Mouse (Mus musculus) spleen, postnatal 4 days (tissue): Measurements from ENCODE around the gene Tef.

Source experiments
- DNase-seq, 2 experiments: peaks; one replicate each; pipeline ENCODE4 v3.0.0; 2022; ENCODE audit warnings: low spot score in 2 of 2

Tef gene

DNA sequence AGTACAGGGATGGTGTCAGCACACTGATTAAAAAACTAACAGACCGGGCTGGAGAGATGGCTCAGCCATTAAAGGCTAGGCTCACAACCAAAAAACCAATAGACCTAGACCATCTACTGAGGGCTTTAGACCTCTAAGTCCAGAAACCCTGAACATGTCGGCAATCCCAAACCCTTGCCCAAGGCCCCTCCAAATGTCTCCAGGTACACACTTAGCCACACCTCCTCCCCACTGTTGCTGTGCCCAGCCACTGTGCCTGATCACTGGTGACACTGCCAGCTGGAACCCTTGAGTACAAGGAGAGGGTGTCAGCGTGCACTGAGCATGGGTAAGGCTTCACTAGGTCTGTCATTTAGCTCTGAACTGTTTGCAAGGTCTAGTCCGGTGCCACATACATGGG, 3.8 kb upstream of the Tef start:
- no peak for DNase-seq

DNA sequence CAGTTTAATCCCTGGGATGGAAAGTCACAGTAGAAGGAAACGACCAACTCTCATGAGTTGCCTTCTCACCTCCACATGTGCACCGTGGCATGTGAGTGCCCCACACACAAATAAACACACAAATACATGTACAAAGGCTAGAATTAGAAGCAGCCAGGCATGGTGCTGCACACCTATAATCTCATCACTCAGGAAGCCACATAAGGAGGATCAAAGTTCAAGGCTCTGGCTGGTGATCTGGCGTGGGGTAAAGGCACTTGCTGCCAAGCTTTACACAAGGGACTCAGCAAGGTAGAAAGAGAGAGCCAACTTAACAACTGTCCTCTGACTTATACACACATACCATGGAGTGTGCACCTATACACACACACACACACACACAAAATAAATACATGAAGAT, 1.8 kb upstream of the Tef start:
- no peak for DNase-seq

DNA sequence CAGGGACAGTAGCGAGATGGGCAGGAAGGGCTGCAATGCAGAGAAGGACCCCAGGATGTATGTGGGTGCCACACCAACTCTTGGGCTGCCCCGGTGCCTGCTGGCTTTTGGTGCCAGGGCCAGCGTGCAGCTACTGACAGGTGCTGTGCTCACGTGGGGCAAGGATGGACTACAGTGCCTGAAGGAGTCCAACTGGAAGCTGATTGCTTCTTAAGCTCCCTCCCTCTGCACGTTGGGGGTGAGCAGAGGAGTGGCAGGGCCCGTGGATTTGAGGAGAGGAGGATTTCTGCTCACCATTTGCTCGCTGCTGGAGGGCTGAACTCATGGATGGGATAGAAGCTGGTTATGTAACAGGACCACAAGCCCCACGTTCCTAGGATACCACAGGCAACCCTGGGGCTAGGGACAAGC, 725 bp downstream of the Tef start:
- DNase-seq, result no peak

DNA sequence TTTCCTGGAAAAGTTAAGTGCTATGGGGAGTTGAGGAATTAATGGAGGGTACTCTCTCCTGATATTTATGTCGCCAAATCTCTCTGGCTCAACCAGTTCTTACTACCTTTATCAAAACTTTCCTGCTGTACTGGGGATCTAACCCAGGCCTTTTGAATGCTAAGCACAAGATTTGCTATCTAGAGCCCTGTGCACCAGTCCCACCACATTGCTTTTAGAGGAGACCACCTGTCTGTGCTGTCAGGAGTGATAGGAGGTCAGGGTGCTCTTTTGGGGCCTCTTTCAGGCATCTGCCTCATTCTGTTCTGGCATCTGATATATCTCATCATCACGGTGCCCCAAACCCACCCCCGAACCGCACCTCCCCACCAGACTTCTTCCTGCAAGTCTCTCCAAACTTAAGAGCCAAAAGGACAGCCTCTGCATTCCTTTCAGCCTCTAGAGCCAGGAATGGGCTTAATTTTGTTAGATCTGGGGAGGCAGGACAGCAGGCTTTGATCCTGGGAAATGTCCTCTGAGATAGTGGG, 1.3 kb downstream of the Tef start:
- DNase-seq, result no peak

DNA sequence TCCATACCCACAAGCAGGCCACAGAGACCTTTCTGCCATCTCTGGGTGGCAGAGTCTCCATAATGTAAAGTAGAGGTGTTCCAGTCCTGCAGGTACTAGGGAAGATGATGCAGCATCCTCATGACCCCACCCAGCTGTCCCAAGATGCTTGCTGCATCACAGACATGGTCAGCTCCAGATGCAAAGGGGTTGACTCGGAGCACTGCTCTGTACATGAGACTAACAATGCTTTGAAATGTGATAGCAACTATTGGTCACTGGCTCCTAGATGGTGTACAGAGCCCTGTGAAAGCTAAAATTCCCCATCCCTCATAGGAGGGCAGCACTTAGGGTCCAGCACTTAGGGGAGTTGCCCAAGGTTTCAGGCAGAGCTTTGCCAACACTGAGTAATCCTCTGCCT, 2.0 kb downstream of the Tef start:
- DNase-seq, result no peak

DNA sequence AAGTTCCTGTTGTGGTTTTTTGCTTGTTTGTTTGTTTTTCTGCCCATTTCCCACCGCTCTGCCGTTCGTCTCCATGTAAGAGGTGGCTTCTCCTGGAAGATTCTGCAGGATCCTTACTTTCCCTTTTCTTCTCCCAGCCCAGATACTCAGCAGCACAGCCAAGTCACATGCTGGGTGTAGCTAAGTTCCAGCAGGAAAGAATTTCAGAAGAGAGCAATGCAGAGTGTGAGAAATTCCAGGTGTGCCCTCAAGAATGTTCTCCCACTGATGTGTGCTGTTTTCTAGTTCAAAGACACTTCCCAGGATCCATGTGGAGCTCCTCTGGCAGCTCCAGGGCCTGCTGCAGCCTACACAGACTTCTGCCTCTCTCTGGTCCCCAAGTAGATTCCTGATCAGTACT, 2.7 kb downstream of the Tef start:
- DNase-seq, result no peak

DNA sequence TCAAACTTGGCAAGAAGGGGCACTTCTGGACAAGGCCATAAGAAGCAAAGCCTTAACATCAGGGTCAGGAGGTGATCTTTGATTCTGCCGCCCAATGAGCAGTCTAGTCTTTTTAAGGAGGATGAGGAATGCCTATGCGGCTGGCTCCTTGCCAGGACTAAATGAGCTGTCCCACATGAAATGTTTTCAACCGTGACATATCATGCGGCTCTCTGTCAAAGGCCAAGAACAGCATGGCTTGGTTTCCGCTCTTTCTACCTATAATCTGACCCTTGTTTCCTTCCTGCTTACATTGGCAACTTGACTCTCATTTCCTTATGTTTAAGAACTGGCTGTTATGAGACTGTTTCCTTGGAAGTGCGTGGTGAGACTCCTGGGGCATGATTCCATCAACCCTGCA, 3.4 kb downstream of the Tef start:
- no peak for DNase-seq

DNA sequence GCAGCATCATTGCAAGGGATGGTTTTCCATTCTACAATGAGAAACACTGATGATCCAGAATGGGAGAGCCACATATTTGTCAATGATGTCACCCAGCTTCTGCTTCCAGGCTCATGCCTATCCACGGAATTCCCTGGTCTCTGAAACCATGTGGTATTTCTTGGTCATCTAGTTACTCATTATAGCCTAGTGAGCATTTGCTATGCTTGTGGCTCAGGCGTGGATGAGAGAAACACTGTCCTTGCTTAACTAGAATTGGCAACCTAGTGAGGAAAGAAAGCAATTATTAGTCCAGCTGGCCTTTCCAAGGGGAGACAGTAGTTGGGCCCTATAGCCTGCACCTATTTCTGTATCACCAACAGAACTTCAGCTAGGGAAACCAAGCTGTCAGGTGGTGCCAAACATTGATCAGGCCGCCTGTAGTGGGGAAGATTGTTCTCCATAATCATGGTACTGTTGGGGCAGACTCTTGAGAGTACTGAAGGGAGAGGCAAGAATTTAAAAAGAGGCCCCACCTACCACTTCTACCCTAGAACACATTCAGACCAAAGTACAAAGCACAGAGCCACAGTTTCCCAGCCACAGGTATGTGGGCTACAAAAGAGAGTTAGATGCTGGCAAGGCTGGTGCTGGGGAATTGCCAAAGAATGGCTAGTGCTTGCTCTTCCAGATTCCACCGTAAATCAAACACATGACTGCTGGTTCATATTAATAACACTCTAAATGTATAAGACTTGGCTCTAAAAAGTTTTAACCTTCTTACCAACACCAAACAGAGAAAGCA, 4.6 kb downstream of the Tef start:
- DNase-seq, result no peak

DNA sequence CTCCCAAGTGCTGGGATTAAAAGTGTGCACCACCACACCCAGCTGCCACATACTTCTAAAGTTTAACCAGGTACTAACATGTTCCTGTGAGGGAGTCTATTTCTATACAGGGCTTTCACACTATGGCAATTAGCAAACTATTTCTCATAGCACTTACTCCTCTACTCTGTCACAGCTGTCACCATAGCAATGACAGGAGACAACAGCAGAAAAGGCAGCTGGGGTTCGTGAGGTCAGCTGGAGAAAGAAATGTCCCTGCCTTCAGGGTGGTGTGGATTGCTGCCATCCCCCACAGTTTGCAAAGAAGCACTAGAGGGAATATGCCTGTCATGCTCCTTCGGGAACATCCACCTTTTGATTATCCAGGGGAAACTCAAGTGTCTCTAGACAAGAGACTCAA, 6.6 kb downstream of the Tef start:
- no peak for DNase-seq

DNA sequence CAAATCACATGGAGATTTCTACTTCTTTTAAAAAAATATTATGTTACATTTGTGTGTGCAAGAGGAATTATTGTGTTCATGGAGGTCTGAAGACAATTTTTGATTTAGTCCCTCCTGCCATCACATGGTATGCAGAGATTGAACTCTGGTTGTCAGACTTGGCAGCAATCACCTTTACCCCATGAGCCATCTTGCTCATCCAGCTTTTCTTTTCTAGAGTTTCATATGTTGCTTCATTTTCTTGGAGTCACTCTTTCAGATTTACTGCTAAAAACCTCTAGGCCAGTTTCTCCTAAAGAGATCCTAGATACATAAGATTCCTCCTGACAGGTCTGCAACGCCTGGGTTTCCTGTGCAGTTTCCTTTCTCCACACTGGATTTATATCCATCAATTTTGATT, 7.3 kb downstream of the Tef start:
- DNase-seq, result no peak

DNA sequence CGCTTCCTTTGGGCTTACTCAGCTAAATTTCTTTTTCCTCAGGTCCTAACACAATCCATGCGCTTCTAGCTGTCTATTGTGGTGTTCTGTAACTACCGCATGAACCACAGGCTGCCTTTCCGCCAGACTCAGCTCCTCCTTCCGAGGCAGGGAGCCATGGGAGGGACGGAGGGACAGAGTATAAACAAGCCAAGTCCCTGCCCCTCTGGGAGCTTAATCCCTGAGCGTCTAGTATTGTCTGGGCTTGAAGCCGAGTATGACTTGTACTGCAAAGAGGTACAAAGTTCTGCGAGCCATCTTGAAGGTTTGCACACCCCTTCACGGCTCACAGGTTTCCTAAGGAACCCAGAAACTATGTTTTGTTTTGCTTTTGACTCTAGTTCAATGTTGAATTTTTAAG, 7.9 kb downstream of the Tef start:
- DNase-seq, result peak in 1 of 2 experiments; percentile 47

DNA sequence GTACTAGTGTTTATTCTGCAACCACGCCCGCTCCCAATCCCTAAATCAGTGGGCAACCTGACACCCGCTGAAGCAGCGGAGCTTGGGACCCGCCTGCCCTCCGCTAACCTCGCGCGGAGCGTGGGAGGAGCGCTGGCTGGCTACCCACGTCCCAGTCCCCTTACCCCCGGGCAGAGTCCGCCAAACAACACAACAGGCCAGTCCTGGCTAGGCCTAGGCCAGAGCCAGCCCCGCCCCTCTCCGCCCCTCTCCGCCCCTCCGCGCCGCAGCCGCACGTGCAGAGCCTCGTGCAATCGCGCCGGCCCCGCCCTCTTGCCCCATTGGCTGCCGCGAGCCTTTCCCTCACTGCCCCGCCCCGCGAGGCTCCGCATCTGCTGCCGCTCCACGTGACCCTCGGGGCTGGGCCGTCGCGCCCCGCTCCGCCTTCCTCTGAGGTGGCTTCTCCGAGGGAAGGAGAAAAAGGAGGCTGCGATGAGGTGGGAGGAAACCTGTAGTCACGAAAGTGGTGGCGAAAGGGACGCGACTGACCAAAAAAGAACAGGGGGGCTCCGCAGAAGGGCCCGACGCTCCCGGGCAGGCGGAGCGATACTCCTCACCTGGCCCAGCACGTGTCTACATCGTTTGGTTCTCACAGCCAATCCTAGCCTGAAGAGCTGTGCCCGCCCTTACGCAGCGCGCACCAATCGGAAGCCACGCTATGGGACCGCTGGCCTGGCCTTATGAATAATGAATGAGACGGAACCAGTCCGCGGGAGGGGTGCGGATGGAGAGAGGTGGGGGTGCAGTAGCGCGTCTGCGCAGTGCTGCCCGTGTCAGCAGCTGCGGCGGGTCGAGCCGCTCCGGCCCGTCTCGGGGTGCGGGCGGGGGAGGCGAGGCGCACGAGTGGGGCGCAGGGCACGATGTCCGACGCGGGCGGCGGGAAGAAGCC, 8.7 kb downstream of the Tef start:
- peak; percentile 97 to 98 for DNase-seq

DNA sequence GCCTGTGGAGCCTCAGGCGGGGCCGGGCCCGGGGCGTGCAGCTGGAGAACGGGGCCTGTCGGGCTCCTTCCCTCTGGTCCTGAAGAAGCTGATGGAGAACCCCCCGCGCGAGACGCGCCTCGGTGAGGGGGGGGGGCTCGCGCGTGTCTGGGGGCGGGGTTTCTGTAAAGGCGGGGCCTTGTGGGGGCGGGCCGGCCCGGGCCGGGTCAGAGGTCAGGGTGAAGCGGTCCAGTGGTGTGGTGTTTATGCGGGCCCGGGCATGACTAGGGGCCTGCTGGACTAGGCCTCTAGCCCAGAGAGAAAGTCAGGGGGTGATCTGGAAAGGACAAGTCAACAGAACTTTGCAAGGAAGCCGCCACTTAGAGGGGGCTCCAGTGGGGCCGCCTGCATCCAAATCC, 9.4 kb downstream of the Tef start:
- no peak for DNase-seq

DNA sequence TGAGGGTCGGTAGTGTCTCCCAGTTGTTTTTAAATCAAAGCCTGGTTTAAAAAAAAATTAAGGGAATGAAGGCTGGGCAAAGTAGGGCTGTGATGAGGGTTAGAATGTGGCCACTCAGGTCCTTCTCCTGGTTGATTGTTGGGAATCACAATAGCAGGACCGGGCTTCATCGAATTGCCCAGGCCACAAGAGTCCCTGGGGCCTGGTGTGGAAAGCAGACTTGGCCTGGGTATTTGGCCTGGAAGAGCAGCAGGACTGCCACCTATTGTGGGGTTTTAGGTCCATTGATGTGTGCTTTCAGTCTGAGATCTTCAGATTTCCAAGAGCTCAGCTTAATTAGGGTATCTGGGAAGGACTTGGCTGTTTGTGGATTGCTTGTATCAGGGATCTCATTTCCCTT, 10.1 kb downstream of the Tef start:
- DNase-seq, result no peak

DNA sequence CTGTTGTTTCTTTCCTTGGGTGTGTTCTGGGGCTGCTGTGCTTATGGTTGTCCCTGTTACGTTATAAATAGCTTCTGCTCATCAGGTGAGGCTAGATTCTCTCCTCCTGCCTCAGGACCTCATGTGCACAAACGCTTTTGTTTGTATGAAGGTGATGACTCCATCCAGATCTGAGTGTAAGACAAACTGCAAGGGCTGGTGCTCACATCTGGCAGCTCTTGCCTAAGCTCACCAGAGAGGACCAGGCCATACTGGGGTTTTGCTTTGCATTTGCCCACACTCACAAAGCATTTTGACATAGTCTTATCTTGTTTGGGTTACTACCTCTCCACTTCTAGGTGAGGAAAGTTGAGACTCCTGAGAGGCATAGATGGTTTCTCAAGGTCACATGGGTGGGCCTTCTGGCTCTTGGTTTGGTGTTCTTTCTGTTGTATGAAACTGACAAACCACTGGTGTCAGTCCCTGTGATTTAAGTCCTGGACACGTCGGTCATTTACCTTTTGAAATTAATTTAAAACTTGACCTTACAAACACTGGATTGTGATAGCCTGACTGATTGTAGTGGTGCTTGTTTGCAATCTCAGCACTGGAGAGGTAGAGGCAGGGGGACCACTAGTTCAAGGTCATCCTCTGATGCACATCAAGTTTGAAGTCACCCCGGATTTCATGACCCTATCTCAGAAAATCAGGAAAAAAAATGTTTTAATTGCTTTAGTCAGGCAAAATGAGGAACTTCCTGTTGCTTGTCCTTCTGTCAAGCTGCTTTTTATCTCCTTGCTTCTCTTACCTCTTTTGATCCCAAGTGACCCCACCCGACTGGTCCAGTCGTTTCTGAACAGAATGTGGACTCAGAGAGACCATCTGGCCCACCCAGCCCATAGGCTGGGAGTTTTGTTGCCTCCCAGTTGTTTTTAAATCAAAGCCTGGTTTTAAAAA, 10.7 kb downstream of the Tef start:
- DNase-seq, result no peak

DNA sequence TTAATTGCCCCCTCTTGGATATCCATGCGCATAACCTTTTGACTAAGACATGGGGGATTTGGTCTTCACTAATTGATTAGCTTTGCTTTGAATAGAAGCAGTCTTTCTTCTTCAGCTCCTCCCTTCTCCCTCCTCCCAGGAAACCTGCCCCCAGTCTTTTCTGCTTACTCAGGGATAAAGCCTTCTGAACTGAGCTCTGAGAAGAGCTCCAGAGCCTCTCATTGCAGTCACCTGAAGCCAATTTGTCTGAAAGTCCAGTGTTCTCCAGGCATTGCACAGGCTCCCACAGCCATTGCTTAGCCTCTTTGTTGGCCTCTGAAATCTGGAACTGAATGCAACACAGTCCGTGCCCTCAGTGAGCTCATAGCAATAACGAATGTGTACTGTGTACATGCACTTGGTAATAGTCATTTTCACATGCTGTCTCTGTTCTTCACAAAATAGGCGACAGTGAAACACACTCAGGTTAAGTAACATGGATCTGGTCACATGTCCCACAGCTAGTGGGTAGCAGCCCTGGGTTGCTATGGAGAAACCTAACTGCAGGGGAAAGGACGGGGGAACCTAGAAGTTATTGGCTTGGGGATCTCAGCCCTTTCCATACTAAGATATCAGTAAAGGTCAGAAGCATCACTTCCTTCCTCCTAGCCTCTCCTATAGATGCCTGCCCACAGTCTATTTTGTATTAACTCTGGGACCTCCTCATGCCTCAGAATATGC, 11.9 kb downstream of the Tef start:
- no peak for DNase-seq

DNA sequence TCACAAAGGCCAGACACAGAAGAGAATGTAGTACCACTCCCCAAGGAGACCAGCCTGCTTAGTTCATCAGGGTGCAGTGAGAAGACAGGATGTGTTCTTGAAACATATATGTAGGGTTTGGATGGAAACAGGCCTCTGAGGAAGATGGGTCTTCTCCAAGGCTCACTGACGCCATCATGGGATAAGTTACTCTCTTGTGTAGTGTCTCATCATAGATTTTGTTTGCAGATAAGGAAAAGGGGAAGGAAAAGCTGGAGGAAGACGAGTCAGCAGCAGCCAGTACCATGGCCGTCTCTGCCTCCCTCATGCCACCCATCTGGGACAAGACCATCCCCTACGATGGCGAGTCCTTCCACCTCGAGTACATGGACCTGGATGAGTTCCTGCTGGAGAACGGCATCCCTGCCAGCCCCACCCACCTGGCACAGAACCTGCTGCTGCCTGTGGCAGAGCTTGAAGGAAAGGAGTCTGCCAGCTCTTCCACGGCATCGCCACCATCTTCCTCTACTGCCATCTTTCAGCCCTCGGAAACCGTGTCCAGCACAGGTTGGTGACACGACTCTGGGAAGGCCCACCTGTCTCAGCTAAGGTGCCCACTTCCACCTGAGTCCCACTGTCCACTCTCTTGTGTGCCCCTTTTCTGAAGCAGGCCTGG, 12.6 kb downstream of the Tef start:
- DNase-seq, result no peak

DNA sequence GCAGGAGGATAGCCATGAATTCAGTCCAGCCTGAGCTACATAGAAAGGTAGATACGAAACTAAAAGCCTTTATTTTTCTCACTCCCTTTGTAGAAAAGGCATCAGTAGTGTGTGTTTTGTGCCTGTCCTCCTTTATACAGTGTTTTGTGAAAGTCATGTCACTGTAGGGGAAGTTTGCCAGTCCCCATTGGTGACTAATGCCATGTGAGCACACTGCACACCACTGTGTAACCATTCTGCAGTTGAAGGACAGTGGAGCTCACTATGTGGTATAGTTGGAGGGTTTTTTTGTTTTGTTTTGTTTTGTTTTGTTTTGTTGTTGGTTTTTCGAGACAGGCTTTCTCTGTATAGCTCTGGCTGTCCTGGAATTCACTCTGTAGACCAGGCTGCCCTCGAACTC, 16.2 kb downstream of the Tef start:
- DNase-seq, result no peak

DNA sequence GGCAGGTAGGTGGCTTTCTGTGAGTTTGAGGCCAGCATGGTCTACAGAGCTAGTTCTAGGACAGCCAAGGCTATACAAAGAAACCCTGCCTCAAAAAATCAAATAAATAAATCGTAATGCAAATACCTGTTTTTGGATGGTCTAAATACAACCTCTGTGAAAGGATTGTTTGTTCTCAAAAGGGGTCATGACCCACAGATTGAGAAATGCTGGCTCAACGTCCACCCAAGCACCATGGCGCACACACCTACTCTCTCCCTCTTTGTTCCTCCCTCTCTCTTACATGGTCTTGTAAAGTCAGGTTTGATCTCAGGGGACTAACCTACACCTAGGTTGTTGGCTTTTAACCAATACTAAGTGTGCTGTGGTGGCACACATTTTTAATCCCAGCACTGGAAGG, 20.4 kb downstream of the Tef start:
- no peak for DNase-seq

DNA sequence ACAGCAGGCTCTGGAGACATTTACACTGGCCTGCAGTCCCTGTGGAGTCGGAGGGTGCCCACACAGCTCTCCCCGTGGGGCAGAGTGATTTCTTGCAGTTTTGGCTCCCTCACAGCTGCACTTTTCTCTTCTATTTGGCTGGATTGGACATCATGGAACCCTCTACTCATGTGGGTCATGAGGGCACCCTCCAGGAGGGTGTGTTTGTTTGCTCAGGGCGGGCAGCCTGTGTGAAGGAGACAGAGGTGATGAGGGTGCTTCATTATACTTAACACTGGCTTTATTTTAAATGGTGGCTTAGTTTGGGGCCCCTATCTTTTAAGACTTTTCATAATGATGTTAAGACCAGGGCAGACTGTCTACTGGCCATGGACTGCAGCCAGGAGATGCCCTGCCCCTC, 22.6 kb downstream of the Tef start:
- no peak for DNase-seq
